Mouse (Mus musculus): ENCODE results near the gene Urb2.
A peak's percentile ranks its signal among the peaks of the same experiment; 100 is the strongest.
"Not testable (repeated sequence)": the region's sequence is repeated elsewhere in the genome, so short reads cannot be mapped to it uniquely, and the experiment has no call there.

The Urb2 gene

DNA sequence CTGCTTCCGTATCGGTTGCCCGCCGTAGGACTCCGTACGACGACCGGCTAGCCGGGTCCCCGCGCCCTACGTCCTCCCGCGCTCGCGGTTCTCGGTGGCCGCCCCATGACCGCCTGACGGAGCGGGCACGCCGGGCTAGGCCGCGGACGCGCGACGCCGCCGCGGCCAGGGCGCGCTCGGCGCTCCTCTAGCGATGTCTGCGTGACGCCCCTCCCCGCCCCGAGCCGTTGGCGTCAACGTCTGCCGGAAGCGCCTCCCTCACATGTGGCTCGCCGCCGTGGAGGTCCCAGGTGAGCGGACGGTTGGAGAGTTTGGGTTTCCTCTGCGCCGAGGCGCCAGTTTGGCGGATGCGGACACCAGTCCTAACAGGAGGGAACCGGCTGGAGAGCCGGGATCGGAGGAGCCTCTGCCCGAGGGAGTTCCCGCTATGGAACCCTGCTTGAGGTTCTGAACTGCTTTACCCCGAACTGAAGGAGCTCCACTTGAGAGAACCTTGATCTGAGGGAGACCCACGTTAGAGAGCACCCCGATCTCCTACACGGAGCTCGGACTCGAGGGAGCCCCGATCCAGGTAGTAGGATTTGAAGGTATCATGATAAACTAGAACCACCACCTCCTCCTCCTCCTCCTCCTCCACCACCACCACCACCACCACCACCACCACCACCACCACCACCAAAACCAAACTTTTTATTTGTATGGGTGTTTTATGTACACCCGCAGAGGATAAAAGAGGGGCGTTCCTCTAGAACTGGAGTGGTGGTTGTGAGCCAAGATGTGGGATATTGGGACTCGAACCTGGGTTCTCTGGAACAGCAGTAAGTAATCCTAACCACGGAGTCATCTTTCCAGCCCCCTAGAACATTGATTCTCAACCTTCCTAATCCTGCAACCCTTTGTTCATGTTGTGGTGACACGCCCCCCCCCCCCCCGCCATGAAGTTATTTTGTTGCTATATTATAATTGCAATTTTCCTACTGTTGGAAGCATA, at the start of gene Urb2, which contains the start of gene Taf5l:
Gene Urb2 (plus strand): TSS at position 272 of the 991 bp plus-strand sequence.
Gene Taf5l (minus strand): TSS at position 161 of the 991 bp plus-strand sequence.
- peak; percentile 94 to 97 for DNase-seq

DNA sequence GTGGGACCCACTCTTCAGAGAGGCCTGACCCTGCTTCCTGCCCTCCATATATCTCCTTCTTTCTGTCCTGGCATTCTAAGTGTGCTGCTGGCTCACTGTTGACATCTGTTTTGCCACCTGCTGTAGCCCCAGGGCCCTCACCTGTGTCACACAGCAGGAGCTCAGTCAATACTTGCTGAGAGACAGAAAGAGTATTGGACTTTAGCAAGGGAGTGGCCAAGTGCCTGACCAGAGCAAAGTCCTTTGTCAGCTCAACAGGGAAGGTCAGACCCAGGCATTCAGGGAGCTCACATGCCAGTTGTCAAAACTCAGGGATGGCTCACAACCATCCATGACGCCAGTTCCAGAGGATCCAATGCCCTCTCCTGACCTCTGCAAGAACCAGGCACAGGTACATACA, 47.8 kb upstream of the Urb2 start:
- DNase-seq = no peak

DNA sequence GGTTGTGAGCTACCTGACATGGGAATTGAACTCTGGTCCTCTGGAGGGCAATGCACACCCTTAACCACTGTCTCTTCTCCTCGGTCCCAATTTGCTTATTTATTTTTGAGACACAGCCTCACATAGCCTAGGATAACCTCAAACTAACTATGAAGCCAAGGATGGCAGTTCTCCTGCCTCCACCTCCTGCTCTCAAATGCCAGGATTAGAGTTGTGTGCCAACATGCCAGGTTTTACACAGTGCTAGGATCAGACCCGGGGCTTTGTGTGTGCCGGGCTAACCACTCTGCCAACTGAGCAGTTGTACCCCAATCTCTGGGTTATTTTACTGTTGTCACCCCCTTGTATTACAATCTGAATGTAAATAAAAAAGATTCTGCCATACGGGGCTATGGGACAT, 43.8 kb upstream of the Urb2 start:
- peak in 1 of 2 experiments; percentile 29 for DNase-seq

DNA sequence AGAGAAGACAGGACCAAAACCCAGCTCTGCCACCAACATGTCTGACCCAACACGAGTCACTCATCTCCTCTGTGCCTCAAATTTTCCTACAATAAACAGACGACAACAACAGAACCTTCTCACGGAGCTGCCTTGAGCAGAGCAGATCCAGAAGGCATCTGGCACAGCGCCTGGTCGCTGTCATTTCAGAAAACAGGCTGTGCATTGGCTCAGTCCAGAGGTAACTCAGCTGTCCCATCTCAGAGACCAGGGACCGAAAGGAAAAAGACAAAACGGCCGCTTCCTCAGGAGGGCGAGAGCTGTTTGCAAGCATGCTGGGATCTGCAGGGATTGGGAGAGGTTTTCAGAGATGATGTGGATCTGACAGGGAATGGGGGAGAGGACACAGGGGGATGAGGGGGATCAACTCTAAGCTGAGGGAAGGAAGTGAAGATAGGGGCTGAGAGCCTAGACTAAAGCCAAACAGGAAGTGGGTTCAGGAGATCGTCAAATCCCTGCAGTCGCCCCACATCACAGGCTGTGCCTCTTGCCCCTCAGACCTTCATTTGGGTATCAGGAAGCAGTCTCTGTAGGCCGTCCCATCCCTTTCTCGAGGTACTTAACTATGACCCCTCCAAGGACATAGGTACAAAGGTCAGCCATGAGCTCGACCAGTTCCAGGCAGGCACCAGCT, 43.0 kb upstream of the Urb2 start:
- peak; percentile 60 to 72 for DNase-seq

DNA sequence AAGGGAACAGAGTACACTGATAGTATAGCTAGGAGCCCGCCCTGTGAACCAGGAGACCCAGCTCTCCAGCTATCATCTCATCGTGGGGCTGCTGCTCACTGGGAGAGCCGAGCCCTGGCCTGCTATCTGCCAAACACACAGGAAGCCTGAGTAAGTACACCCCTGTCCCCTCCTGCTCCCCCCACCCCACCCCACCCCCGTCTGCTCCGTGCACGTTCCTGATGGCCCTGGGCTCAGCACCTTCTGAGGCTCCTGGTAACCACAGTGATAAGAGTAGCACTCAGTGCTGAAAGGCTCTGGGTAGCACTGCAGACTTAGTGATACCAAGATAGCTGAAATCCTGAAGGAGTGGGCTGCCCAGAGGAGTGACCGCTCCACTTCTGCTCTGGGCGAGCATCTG, 42.4 kb upstream of the Urb2 start:
- no peak for DNase-seq

DNA sequence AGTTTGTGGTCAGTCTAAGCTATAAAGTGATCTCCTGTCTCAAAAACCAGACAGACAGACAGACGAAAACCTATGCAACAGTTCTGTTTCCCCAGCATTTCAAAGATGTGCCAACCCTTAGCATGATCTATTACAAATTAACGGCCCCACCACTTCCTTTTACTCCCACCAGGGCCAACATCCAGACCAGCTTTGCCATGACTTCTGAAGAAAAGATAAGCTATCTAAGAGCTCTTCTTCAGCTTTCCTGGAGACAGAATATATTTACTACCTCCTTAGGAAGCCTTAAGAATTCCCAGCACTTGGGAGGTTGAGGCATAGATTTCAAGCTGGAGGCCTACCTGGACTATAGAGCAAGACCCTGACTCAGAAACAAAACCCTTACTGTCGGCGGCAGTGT, 41.1 kb upstream of the Urb2 start:
- DNase-seq = no peak

DNA sequence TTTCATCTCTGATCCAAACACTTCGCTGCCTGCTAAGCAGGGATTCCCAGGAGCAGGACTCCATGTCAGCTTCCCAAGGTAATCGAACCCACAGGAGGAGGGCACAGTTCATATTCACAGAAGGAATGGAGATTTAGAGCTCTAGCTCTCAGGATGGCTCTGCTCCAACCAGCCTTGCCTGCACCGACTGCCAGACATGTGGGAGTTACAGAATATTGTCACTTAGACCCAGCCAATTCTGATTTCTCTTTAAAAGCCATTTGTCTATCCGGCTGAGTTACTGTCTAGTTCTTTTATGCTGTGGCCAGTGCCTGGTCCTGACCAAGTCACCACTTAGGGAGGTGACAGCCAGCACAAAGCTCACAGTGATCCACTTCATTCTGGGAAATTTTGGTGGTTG, 39.6 kb upstream of the Urb2 start:
- DNase-seq = peak; percentile 34 to 38

DNA sequence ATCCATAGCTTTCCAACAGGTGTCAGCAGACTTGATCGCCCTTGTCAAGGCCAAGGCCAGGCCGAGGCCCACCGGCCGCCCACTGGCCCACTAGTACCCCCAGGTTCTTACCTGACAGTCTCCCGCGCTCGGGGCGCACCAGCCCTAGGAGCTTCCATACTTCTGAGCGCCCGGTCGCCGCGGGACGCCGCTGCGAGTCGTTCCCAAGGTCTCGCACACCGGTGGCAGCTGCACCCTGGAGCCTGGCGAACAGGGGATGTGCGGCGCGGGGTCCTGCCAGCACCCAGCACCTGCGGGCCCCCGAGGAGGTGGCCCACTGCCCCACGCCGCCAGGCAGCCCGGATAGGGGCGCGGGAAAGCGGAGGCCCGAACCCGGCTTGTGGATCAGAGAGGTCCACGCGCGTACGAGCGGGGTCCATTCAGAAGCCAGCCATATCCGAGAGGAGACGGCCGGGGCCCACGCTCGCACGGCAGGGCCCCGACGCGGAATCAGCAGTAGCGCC, 39.0 kb upstream of the Urb2 start:
- peak; percentile 52 to 53 for DNase-seq

DNA sequence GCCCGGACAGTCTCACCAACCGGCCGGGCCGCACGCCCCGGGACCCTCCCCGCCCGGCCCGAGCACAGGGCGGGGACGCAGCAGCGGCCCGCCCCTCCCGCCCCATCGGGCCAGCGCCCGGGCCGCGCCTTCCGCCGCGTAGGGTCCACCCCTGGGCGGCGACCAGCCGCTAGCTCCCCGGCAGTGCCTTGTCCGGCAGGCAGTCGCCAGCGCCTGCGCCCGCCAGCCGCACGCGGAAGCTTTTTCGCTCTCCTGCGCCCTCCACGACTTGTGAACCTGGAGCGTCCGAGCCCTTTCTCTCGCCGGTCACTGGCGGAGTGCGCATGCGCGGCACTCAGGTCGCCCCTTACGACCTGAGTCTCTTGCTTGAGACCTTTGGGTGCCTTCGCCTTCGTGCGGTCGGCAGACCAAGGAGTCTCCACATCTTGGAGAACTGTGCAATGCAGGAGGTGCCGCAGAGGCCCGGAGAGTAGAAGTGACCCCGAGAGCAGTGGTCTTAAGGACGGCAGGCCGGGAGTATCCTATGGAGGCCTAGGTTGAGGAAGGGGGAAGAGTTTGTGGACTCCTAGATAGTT, 38.4 kb upstream of the Urb2 start, which contains the start of gene Abcb10:
Gene Abcb10 (minus strand): TSS at position 297 of the 575 bp plus-strand sequence.
- DNase-seq = peak; percentile 90 to 92

DNA sequence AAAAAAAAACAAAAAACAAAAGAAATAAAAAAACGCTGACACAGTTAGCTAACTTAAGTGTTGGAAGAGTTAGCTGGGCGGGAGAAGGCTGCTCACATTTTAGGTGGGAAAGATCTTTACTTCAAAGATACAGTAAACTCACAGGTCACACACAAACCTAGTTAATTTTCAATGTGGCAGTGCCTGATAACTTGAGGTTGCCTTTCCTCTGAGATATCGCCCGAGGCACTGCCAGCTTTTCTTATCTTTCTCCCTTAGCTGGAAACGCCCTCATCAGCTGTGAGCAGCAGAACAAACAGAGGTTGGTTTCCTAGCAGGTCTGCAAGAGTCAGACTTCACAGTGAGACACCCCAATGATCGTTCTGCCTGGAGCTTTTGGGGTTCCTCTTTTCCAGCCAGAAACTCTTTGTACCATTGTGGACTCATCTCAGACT, 32.7 kb upstream of the Urb2 start:
- no peak for DNase-seq

DNA sequence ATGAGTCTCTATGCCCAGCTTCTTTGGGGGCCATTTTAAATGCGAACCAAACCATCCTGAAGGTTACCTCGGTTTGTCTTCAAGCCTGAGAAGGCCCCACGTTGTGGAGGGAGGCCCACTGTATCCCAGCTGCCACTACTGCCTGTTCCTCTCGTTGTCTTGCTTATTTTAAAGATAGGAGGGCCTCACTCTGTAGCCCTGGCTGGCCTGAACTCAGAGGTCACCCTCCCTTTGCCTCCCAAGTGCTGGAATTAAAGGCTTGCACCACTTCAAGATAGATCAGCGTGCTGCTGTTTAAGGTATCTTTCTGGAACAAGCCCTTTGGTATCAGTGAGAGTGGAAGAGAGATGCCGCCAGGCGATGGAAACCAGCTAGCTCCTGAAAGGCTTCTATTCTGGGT, 32.2 kb upstream of the Urb2 start:
- no peak for DNase-seq

DNA sequence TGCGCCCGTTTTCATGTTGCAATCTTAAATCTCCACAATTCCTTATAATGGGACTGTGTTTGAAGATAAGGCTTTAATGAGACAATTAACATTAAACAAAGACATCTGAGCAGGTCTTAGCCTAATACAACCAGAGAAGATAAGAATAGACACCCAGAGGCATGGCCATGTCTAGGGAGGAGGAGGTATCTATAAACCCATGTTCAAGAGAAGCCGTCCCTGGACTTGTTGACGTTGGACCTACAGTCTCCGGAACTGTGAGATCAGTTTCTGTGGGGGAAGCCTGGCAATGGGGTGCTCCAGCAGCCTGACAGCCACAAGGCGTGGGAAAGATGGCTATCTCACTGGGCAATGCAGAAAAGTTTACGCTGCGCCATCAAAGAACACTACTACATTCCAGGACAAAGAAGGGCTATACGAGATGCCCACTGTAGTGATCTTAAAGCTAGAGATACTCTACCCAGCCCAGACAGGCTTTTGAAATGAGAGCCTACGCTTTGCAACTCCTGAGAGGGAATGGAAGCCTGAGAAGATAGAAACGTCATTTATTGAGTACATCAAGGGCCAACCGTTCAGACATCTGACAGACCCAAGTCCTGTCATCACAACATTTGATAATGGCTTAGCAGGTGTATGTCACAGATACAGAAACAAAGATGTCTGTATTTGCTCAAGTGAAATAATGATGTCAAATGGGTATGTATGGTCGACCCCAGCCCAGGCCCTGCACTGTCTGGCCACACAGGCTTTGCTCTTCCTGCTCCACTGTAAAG, 30.8 kb upstream of the Urb2 start:
- DNase-seq = no peak

DNA sequence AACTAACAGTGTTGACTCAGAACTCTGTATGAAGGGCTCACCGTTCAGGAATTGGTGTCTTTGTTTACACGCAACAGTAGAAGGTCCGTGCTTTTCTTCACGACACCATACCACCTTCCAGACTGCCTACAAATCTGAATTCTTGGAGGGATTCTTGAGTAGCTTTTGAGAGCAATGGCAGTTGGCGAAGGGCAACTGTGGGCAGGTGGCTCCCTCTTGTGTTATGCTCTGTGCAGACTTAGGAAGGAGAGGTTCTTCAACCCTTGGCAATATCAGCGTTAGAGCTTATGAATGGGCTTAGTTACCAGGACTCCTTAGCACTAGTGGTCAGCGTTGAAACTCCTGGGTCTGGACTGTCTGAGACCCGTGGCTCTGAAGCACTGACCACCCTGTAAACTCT, 28.7 kb upstream of the Urb2 start:
- DNase-seq = peak; percentile 17 to 21

DNA sequence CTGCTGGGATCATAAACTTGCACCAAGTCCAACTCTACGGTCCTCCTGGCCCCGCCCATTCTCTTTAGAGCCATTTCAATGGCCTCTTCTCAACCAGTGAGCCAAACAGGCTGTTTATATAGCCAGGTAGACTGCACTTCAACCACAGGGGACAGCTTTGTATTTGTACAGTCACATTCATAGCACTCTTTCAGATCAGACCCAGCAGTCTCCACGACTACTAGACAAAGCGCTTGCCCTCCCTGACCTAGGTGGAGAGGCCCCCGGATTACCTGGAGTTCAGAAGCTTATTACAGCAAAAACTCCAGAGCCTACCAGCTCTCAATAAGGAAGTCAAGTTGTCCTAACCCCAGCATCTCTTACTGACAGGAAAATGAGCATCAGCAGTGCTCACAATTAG, 27.7 kb upstream of the Urb2 start:
- no peak for DNase-seq

DNA sequence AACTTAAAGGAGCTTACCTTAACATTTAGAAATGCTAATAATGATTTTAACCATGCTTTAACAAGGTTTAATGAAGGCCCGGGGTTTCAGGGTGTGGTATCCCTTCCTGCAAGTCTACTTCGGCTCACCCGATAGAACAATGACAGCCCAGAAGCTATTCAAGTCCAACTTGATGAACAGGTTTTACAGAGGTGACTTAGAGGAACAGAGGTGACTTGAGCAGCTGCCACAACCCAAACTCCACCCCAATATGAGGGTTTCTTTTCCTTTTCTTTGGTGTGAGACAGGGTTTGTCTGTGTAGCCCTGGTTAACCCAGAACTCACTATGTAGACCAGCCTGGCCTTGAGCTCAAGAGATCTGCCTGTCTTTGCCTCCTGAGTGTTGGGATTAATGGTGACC, 27.3 kb upstream of the Urb2 start:
- DNase-seq = no peak

DNA sequence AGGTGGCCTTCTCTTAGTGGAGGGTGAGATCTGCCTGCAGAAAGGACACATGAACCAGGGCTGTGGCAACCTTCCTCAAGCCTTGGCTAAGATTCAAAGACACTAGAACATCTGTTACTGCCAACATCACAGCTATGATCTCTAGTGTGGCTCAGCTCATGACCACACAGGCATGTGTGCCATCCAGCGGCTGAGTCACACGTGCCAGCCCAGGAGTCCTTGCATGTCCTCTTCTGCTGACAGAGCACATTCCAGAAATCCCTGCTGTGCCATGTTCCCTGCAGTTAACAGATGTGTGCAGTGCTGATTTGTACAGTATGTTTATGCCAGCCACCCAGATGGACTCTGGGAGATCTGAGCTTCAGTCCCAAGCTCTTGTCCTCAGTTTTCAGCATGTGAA, 21.7 kb upstream of the Urb2 start:
- DNase-seq = no peak

DNA sequence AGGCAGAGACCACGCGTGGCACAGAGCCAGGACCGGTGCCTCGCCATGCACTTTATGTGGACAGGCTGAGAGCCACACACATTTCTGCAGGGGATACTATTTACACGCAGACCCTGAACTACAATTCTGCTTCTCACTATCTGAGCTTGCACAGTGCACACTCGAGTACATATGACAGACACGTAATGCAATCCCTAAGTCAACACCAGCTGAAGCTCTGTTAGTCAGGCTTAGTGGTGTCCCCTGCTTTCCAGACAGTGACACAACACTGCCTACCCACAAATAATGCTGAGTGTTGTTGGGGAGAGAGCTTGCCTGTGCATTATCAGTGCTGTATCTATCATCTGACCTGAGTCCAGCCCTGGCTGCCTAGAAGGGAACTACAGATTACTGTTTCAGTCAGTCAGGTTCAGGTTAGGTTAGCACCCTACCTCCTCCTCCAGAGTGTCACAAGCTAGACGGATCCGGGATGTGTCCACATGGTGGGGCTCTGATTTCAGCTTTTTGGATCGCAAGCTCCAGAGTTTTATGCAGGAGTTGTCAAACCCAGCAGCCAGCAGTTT, 18.7 kb upstream of the Urb2 start:
- no peak for DNase-seq

DNA sequence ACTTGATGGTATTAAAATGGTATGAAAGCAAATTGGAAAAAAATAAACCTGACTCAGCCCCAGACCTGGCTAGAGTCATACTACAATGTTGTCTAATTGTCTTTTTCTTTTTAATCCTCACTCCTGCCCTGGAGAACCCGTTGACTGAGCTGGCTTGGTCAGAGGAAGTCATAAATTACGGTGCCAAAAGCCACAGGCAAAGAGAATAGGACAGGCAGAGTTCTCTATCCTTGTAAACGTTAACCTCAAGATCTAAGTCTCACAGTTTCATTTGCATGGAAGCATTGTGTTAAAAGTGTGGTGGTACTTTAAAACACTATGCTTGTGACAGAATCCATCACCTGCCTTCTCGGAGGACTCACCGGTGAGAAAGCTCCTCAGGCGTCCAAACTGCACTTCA, 13.5 kb upstream of the Urb2 start:
- no peak for DNase-seq

DNA sequence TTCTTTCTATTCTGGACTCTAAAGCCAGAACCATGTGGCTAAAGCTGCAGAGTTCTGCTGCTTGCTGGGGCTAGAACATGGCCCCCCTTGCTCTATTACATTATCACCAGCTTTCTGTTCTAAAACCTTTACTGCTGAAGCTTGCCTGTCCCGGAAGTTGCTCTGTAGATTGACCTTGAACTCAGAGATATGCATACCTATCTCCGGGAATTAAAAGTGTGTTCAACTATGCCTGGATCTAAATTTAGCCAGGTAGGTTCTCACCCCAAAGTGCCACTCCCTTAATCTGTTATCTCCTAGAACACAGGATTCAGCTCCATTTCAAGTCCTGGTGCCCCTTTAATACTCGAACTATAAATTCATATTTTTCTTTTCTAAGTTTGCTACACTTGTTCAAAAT, 9.7 kb upstream of the Urb2 start:
- DNase-seq = no peak

DNA sequence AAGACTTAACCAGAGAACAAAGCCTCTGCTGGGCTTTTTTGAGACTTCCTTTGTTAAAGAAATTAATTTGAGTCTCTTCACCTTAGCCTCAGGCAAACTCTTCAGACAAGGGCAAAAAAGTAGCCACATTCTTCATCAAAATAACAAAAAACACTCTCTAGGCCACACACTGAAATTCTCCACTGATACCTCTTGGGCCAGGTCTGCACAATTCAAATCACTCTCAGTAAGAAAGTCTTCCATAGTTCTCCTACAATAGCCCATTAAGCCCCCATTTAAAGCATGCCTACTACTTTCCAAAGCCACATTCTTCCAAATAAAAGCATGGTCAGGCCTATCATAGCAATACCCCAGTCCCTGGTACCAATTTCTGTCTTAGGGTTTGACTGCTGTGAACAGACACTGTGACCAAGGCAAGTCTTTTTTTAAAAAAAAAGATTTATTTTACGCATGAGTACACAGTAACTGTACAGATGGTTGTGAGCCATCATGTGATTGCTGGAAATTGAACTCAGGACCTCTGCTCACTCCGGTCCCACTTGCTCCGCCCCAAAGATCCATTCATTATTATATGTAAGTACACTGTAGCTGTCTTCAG, 9.2 kb upstream of the Urb2 start:
- no peak for DNase-seq

DNA sequence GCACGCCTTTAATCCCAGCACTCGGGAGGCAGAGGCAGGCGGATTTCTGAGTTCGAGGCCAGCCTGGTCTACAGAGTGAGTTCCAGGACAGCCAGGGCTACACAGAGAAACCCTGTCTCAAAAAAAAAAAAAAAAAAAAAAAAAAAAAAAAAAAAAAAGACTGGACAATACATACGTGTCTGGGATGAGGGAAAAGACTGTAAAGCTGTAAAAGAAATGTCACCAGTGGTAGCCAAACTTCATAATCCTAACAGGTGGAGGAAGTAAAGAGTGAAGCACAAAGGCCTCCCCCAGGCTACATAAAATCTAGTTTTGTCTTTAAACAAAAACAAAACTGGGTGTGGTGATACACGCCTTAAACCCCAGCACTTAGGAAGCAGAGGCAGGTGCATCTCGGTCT, 7.0 kb upstream of the Urb2 start:
- not testable (repeated sequence) for DNase-seq

DNA sequence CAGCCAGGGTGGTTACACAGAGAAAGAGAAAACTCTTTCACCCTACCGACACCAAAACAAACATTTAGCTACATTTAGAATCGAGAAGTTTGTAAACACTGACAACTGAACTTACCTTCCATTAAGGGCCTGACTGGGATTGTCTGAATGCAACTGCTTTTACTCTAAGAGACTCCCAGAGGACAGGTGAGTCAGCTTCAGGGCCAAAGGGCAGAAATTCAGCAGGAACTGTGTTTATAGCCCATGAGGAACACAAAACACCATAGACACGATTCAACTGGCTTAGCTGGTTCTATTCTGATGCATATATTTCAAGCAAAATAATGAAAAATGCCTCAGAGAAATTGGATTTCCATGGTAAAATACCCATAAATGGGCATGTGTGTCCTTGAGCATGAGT, 6.6 kb upstream of the Urb2 start:
- no peak for DNase-seq
